Mouse (Mus musculus): ENCODE data around the gene Phf19. TPM values are rescaled to one million over a fixed set of nuclear protein-coding genes. Genes with fewer than 3 reads are reported as not detected.

The Phf19 gene
- polyA plus RNA-seq, 1 experiment: 7.6 TPM

DNA sequence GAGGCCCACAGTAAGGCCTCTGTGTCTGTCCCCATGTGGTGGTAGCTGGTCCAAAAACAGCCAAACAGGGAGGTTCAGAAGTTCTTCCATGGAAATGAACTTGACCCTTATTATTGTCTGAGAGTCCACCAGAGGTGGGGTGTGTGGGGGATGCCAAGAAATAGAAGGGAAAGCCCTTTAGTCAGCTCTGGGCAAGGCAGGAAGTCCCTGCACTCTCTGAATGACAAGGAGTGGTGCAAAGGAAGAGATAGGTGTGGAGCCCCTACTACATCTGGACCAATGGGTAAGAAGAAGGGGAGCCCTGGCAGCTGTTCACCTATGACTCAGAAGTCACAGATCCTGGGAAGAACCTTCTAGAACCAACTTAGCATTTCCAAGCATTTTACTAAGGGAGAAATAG lies 40.5 kb upstream of the Phf19 start:
- Histone ChIP-seq H3K79me2 (ENCODE audit: control insufficient read depth, insufficient read depth) (no peaks in the 10 kb centered on the region), H3K36me3 (ENCODE audit: control insufficient read depth, insufficient read depth) (no peaks in the 10 kb centered on the region), H3K79me3 (ENCODE audit: low read depth) (no peaks in the 10 kb centered on the region), H3K27me3 (ENCODE audit: control insufficient read depth, insufficient read depth, insufficient read length) (no peaks in the 10 kb centered on the region), H3K4me3 (ENCODE audit: insufficient read depth, poor library complexity, severe bottlenecking) (no peak overlapping the region), H3ac (ENCODE audit: control insufficient read depth, insufficient read length, low read depth) (no peak overlapping the region)
- no peak for TF ChIP-seq MYOG (IDR thresholded peaks at IDR 0.05; ENCODE audit: control insufficient read depth, extremely low read depth, insufficient read length)
- no peak for TF ChIP-seq MYOD1 (IDR thresholded peaks at IDR 0.05; ENCODE audit: control insufficient read depth, insufficient read length, low read depth)
- TF ChIP-seq CEBPB (IDR thresholded peaks at IDR 0.05; ENCODE audit: low read depth): no peak
- TF ChIP-seq CTCF (IDR thresholded peaks at IDR 0.05; ENCODE audit: control insufficient read depth, insufficient read depth, insufficient read length): no peak
- no peak for TF ChIP-seq FOSL1 (IDR thresholded peaks at IDR 0.05; ENCODE audit: insufficient read depth, low read length, poor library complexity, severe bottlenecking)
- no peak for TF ChIP-seq USF1 (IDR thresholded peaks at IDR 0.05; ENCODE audit: low read depth)
- no peak for TF ChIP-seq MAX (IDR thresholded peaks at IDR 0.05)

GRCm38 (mm10) chr2:34953547-34954116 lies 39.8 kb upstream of the Phf19 start:
- TF ChIP-seq CTCF (IDR thresholded peaks at IDR 0.05; ENCODE audit: control insufficient read depth, insufficient read depth, insufficient read length) (no peak), MYOG (IDR thresholded peaks at IDR 0.05; ENCODE audit: control insufficient read depth, extremely low read depth, insufficient read length) (no peak), CEBPB (IDR thresholded peaks at IDR 0.05; ENCODE audit: low read depth) (no peak), MAX (IDR thresholded peaks at IDR 0.05) (no peak), MYOD1 (IDR thresholded peaks at IDR 0.05; ENCODE audit: control insufficient read depth, insufficient read length, low read depth) (no peak), FOSL1 (IDR thresholded peaks at IDR 0.05; ENCODE audit: insufficient read depth, low read length, poor library complexity, severe bottlenecking) (no peak), USF1 (IDR thresholded peaks at IDR 0.05; ENCODE audit: low read depth) (no peak)
- Histone ChIP-seq H3ac (ENCODE audit: control insufficient read depth, insufficient read length, low read depth) (no peak overlapping the region), H3K79me2 (ENCODE audit: control insufficient read depth, insufficient read depth) (no peaks in the 10 kb centered on the region), H3K79me3 (ENCODE audit: low read depth) (no peaks in the 10 kb centered on the region), H3K27me3 (ENCODE audit: control insufficient read depth, insufficient read depth, insufficient read length) (no peaks in the 10 kb centered on the region), H3K4me3 (ENCODE audit: insufficient read depth, poor library complexity, severe bottlenecking) (no peak overlapping the region), H3K36me3 (ENCODE audit: control insufficient read depth, insufficient read depth) (no peaks in the 10 kb centered on the region)

DNA sequence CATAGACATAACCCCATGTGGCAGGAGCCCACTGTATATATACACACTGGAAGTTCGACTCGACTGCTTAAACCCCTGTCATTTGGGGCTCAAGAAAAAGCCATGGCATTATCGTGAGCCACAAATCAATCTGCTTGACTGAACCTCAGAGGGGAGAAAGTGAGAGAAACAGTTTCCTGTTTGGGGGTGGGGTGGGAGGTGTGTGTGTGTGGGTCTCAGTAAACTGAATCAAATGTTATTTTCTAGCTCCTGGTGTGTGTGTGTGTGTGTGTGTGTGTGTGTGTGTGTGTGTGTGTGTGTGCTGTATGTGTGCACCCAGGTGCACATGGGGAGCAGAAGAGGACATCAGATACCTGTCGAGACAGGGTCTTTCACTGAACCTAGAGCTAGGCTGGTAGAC lies 39.2 kb upstream of the Phf19 start:
- no peak for TF ChIP-seq USF1 (IDR thresholded peaks at IDR 0.05; ENCODE audit: low read depth)
- TF ChIP-seq MYOG (IDR thresholded peaks at IDR 0.05; ENCODE audit: control insufficient read depth, extremely low read depth, insufficient read length): no peak
- TF ChIP-seq MAX (IDR thresholded peaks at IDR 0.05): no peak
- no peak for TF ChIP-seq CEBPB (IDR thresholded peaks at IDR 0.05; ENCODE audit: low read depth)
- TF ChIP-seq CTCF (IDR thresholded peaks at IDR 0.05; ENCODE audit: control insufficient read depth, insufficient read depth, insufficient read length): no peak
- no peak for TF ChIP-seq FOSL1 (IDR thresholded peaks at IDR 0.05; ENCODE audit: insufficient read depth, low read length, poor library complexity, severe bottlenecking)
- no peak for TF ChIP-seq MYOD1 (IDR thresholded peaks at IDR 0.05; ENCODE audit: control insufficient read depth, insufficient read length, low read depth)
- no peaks in the 10 kb centered on the region for H3K27me3 ChIP-seq (ENCODE audit: control insufficient read depth, insufficient read depth, insufficient read length)
- H3K79me3 ChIP-seq (ENCODE audit: low read depth): no peaks in the 10 kb centered on the region
- H3K4me3 ChIP-seq (ENCODE audit: insufficient read depth, poor library complexity, severe bottlenecking): no peak overlapping the region
- no peaks in the 10 kb centered on the region for H3K36me3 ChIP-seq (ENCODE audit: control insufficient read depth, insufficient read depth)
- H3K79me2 ChIP-seq (ENCODE audit: control insufficient read depth, insufficient read depth): no peaks in the 10 kb centered on the region
- no peak overlapping the region for H3ac ChIP-seq (ENCODE audit: control insufficient read depth, insufficient read length, low read depth)

DNA sequence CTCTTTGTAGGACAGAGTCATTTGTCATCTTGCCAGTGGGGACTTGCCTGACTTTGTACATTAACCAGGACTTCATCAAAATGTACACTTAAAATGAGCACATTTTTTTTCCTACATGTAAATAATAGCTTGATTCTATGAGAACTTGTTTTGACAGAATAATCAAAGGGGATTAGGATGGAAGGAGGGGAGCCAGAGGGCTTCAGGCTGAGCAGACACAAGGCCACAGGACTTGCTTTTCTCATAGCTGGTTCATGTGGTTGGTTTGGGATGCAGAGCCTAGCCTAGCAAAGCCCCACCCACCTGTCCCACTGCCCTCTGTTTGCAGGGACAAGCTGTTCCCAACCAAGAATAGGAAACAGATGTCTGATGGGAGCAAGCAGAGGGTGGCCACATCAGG lies 37.6 kb upstream of the Phf19 start:
- Histone ChIP-seq H3ac (ENCODE audit: control insufficient read depth, insufficient read length, low read depth) (no peak overlapping the region), H3K27me3 (ENCODE audit: control insufficient read depth, insufficient read depth, insufficient read length) (no peaks in the 10 kb centered on the region), H3K36me3 (ENCODE audit: control insufficient read depth, insufficient read depth) (no peaks in the 10 kb centered on the region), H3K79me2 (ENCODE audit: control insufficient read depth, insufficient read depth) (no peaks in the 10 kb centered on the region), H3K79me3 (ENCODE audit: low read depth) (no peaks in the 10 kb centered on the region), H3K4me3 (ENCODE audit: insufficient read depth, poor library complexity, severe bottlenecking) (no peak overlapping the region)
- TF ChIP-seq MYOG (IDR thresholded peaks at IDR 0.05; ENCODE audit: control insufficient read depth, extremely low read depth, insufficient read length) (no peak), MAX (IDR thresholded peaks at IDR 0.05) (no peak), FOSL1 (IDR thresholded peaks at IDR 0.05; ENCODE audit: insufficient read depth, low read length, poor library complexity, severe bottlenecking) (no peak), CTCF (IDR thresholded peaks at IDR 0.05; ENCODE audit: control insufficient read depth, insufficient read depth, insufficient read length) (no peak), MYOD1 (IDR thresholded peaks at IDR 0.05; ENCODE audit: control insufficient read depth, insufficient read length, low read depth) (no peak), USF1 (IDR thresholded peaks at IDR 0.05; ENCODE audit: low read depth) (no peak), CEBPB (IDR thresholded peaks at IDR 0.05; ENCODE audit: low read depth) (no peak)

DNA sequence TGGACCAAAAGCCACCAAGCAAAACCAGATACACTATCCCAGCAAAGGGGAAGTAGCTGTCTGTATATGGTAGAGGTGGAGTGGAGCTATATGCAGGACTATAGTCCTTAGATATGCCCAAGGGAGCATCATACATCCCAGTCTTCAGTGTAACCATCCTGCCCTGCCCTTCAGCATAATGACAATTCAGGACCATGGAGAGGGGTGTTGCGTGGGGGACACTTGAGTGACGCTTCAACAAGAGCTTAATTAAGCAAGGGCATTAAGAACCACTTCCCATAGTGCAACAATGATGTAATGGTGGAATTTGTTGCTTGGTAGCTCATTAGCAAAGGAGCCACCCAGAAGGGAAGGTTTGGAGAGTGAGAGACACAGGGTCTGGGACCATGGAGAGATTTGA lies 34.8 kb upstream of the Phf19 start:
- Histone ChIP-seq H3K27me3 (ENCODE audit: control insufficient read depth, insufficient read depth, insufficient read length) (no peaks in the 10 kb centered on the region), H3K4me3 (ENCODE audit: insufficient read depth, poor library complexity, severe bottlenecking) (no peak overlapping the region), H3ac (ENCODE audit: control insufficient read depth, insufficient read length, low read depth) (no peak overlapping the region), H3K36me3 (ENCODE audit: control insufficient read depth, insufficient read depth) (no peaks in the 10 kb centered on the region), H3K79me2 (ENCODE audit: control insufficient read depth, insufficient read depth) (no peaks in the 10 kb centered on the region), H3K79me3 (ENCODE audit: low read depth) (no peaks in the 10 kb centered on the region)
- TF ChIP-seq CTCF (IDR thresholded peaks at IDR 0.05; ENCODE audit: control insufficient read depth, insufficient read depth, insufficient read length): no peak
- no peak for TF ChIP-seq FOSL1 (IDR thresholded peaks at IDR 0.05; ENCODE audit: insufficient read depth, low read length, poor library complexity, severe bottlenecking)
- TF ChIP-seq MYOD1 (IDR thresholded peaks at IDR 0.05; ENCODE audit: control insufficient read depth, insufficient read length, low read depth): no peak
- TF ChIP-seq USF1 (IDR thresholded peaks at IDR 0.05; ENCODE audit: low read depth): no peak
- TF ChIP-seq CEBPB (IDR thresholded peaks at IDR 0.05; ENCODE audit: low read depth): no peak
- TF ChIP-seq MYOG (IDR thresholded peaks at IDR 0.05; ENCODE audit: control insufficient read depth, extremely low read depth, insufficient read length): no peak
- no peak for TF ChIP-seq MAX (IDR thresholded peaks at IDR 0.05)

Data from C2C12 (cell line).